ENCODE assay signal across 29 mouse cellular contexts in genomic region chr4:12246595-12246994, GRCm38 (mm10).
DNase-seq lines count a peak whose midpoint lies in the region; ATAC-seq and TF ChIP-seq lines count a peak whose summit lies in the region.
"Had no signal": no experiment of that assay in that cellular context is flagged by ENCODE, and none has a peak within 500 bp of the region (broad histone marks: within the 10 kb centered on the region; RNA-seq: fewer than 3 reads in every experiment).

No protein-coding gene starts in this region.

- peak; percentile 4 for DNase-seq in heart, adult 11 months
- DNase-seq in heart, embryonic 10.5 days (ENCODE audit: low spot score), result no peak
- DNase-seq in lung, postnatal 0 days (ENCODE audit: low spot score), result no peak
- DNase-seq in lung, postnatal 36 days, result no peak
- peak; percentile 5 for DNase-seq in MEL (ENCODE audit: low read depth, low spot score)
- no peak for DNase-seq in cerebellum, adult 9-11 months
- DNase-seq: adrenal gland, adult 8-10 months; B cell, adult 2 months; cerebellum, adult 11 months; cerebellum, postnatal 10 days; heart, postnatal 36 days; kidney, adult 11 months; layer of hippocampus, postnatal 36 days; left cerebral cortex, postnatal 4 days; lung, adult 2 months; lung, postnatal 14 days; right cerebral cortex, postnatal 4 days; thymus, adult 2 months had no signal

- H3K9me3 ChIP-seq in heart, embryonic 10.5 days, result no peaks in the 10 kb centered on the region
- no peaks in the 10 kb centered on the region for H3K9me3 ChIP-seq in lung, postnatal 0 days (ENCODE audit: low read length)
- no peaks in the 10 kb centered on the region for H3K9me3 ChIP-seq in MEL (replicated peaks; ENCODE audit: insufficient read depth, low read length)
- no peaks in the 10 kb centered on the region for H3K9me3 ChIP-seq in forebrain, embryonic 16.5 days (ENCODE audit: control insufficient read depth, low read length)
- H3K9me3 ChIP-seq: embryonic facial prominence, embryonic 13.5 days; forebrain, embryonic 10.5 days; forebrain, embryonic 15.5 days; G1E; hindbrain, embryonic 12.5 days had no signal

- H3K79me2 ChIP-seq in MEL (ENCODE audit: control insufficient read depth, insufficient read depth, low read length, poor library complexity), result no peaks in the 10 kb centered on the region

- no peak overlapping the region for H3K27ac ChIP-seq in heart, embryonic 10.5 days
- H3K27ac ChIP-seq in lung, postnatal 0 days (ENCODE audit: low read length), result no peak overlapping the region
- H3K27ac ChIP-seq in MEL (ENCODE audit: control insufficient read depth, low read depth, low read length), result no peak overlapping the region
- no peak overlapping the region for H3K27ac ChIP-seq in forebrain, embryonic 16.5 days (ENCODE audit: low read length)
- H3K27ac ChIP-seq: embryonic facial prominence, embryonic 13.5 days; forebrain, embryonic 10.5 days; forebrain, embryonic 15.5 days; hindbrain, embryonic 12.5 days; liver, embryonic 14.5 days had no signal

- no peak overlapping the region for H3K4me3 ChIP-seq in heart, embryonic 10.5 days
- H3K4me3 ChIP-seq in lung, postnatal 0 days (ENCODE audit: low read depth, low read length), result no peak overlapping the region
- no peak overlapping the region for H3K4me3 ChIP-seq in MEL (ENCODE audit: control insufficient read depth in 1 of 2, insufficient read depth in 1 of 2, low read depth in 2 of 2, low read length in 2 of 2)
- H3K4me3 ChIP-seq in forebrain, embryonic 16.5 days (replicated peaks; ENCODE audit: low read length), result no peak overlapping the region
- H3K4me3 ChIP-seq: embryonic facial prominence, embryonic 13.5 days; forebrain, embryonic 10.5 days; forebrain, embryonic 15.5 days; hindbrain, embryonic 12.5 days had no signal

- 69% methylated on average over 4 of the region's 4 CpGs for WGBS in heart, embryonic 10.5 days
- WGBS in lung, postnatal 0 days, result 68% methylated on average over 4 of the region's 4 CpGs
- WGBS in forebrain, embryonic 16.5 days, result 85% methylated on average over 4 of the region's 4 CpGs

- peak; percentile 16; the same call in 1 of the 2 replicates for TF ChIP-seq CTCF in lung, postnatal 0 days (IDR thresholded peaks at IDR 0.05)
- TF ChIP-seq CTCF in MEL (IDR thresholded peaks at IDR 0.05 in 2 of 3, conservative IDR thresholded peaks at IDR 0.05 in 1 of 3; ENCODE audit: control insufficient read depth in 1 of 3, insufficient read depth in 1 of 3, low read depth in 2 of 3, low read length in 3 of 3, poor library complexity in 1 of 3, severe bottlenecking in 1 of 3), result peak in 2 of 3 experiments; percentile 11 to 27; a peak in 2 of 6 replicates

- H3K4me2 ChIP-seq in lung, postnatal 0 days (replicated peaks; ENCODE audit: low read depth, low read length), result no peak overlapping the region
- no peak overlapping the region for H3K4me2 ChIP-seq in forebrain, embryonic 16.5 days (ENCODE audit: low read length)
- H3K4me2 ChIP-seq: embryonic facial prominence, embryonic 13.5 days; forebrain, embryonic 15.5 days; heart, embryonic 11.5 days; hindbrain, embryonic 12.5 days; midbrain, embryonic 11.5 days had no signal

- TF ChIP-seq EP300 in lung, postnatal 0 days (IDR thresholded peaks at IDR 0.05), result no peak
- no peak for TF ChIP-seq EP300 in MEL (IDR thresholded peaks at IDR 0.05; ENCODE audit: low read depth in 1 of 2, low read length in 2 of 2)

- H3K4me1 ChIP-seq in heart, embryonic 10.5 days, result no peaks in the 10 kb centered on the region
- H3K4me1 ChIP-seq in lung, postnatal 0 days (ENCODE audit: insufficient read depth, low read depth, low read length), result no peaks in the 10 kb centered on the region
- H3K4me1 ChIP-seq in MEL (ENCODE audit: control insufficient read depth in 1 of 2, insufficient read depth in 2 of 2, low read length in 2 of 2), result no peaks in the 10 kb centered on the region
- H3K4me1 ChIP-seq in forebrain, embryonic 16.5 days (replicated peaks; ENCODE audit: control insufficient read depth, insufficient read depth, low read length), result peaks cover 2% of the 10 kb centered on the region
- H3K4me1 ChIP-seq: embryonic facial prominence, embryonic 13.5 days; forebrain, embryonic 10.5 days had no signal

- no peaks in the 10 kb centered on the region for H3K27me3 ChIP-seq in heart, embryonic 10.5 days (ENCODE audit: insufficient read depth, poor library complexity, severe bottlenecking)
- no peaks in the 10 kb centered on the region for H3K27me3 ChIP-seq in lung, postnatal 0 days (replicated peaks; ENCODE audit: insufficient read depth, low read length)
- H3K27me3 ChIP-seq in MEL (ENCODE audit: control insufficient read depth in 1 of 2, insufficient read depth in 2 of 2, low read length in 2 of 2), result no peaks in the 10 kb centered on the region; a peak in 1 of 4 replicates
- H3K27me3 ChIP-seq in forebrain, embryonic 16.5 days (replicated peaks; ENCODE audit: control insufficient read depth, insufficient read depth, low read length), result no peaks in the 10 kb centered on the region
- H3K27me3 ChIP-seq: embryonic facial prominence, embryonic 13.5 days; forebrain, embryonic 15.5 days; hindbrain, embryonic 12.5 days had no signal

- no peak for ATAC-seq in lung, postnatal 0 days
- ATAC-seq in forebrain, embryonic 16.5 days, result no peak
- ATAC-seq: activated CD4-positive, CD25-positive, alpha-beta regulatory T cell, adult 4 months; forebrain, embryonic 15.5 days; midbrain, embryonic 16.5 days had no signal

- no peak for TF ChIP-seq POLR2A in MEL (IDR thresholded peaks at IDR 0.05; ENCODE audit: control insufficient read depth in 1 of 2, insufficient read depth in 1 of 2, low read depth in 1 of 2, low read length in 2 of 2, poor library complexity in 1 of 2)

- H3K9ac ChIP-seq in lung, postnatal 0 days (replicated peaks; ENCODE audit: low read depth), result no peak overlapping the region
- no peak overlapping the region for H3K9ac ChIP-seq in MEL (ENCODE audit: control insufficient read depth, low read depth, low read length, poor library complexity, severe bottlenecking)
- H3K9ac ChIP-seq in forebrain, embryonic 16.5 days (replicated peaks; ENCODE audit: low read depth, low read length), result no peak overlapping the region
- H3K9ac ChIP-seq: embryonic facial prominence, embryonic 13.5 days; forebrain, embryonic 15.5 days; hindbrain, embryonic 12.5 days; liver, embryonic 14.5 days had no signal

- H3K36me3 ChIP-seq in heart, embryonic 10.5 days, result no peaks in the 10 kb centered on the region
- H3K36me3 ChIP-seq in lung, postnatal 0 days (ENCODE audit: insufficient read depth, low read length), result no peaks in the 10 kb centered on the region
- no peaks in the 10 kb centered on the region for H3K36me3 ChIP-seq in MEL (ENCODE audit: control insufficient read depth in 1 of 2, insufficient read depth in 2 of 2, low read length in 2 of 2)
- no peaks in the 10 kb centered on the region for H3K36me3 ChIP-seq in forebrain, embryonic 16.5 days (ENCODE audit: control insufficient read depth, insufficient read depth)
- H3K36me3 ChIP-seq: embryonic facial prominence, embryonic 13.5 days; forebrain, embryonic 10.5 days; forebrain, embryonic 15.5 days; G1E; hindbrain, embryonic 12.5 days had no signal

- peak; percentile 19 for TF ChIP-seq RAD21 in MEL (IDR thresholded peaks at IDR 0.05; ENCODE audit: low read depth, low read length)

TF ChIP-seq in MEL, 35 proteins besides CTCF, POLR2A, EP300 and RAD21:
- TF ChIP-seq MYC (IDR thresholded peaks at IDR 0.05; ENCODE audit: low read depth, low read length) (no peak), TAL1 (IDR thresholded peaks at IDR 0.05; ENCODE audit: low read length) (no peak), TCF12 (IDR thresholded peaks at IDR 0.05; ENCODE audit: low read depth, low read length) (no peak), USF1 (IDR thresholded peaks at IDR 0.05; ENCODE audit: low read depth, low read length) (no peak), SMC3 (IDR thresholded peaks at IDR 0.05; ENCODE audit: low read depth, low read length) (peak; percentile 22; the same call in 1 of the 2 replicates), MXI1 (IDR thresholded peaks at IDR 0.05; ENCODE audit: low read depth, low read length) (no peak)
TF ChIP-seq in MEL: peak in this region for 1.

Comparison
In these comparisons a context has a peak if more than half of its experiments do, and no peak if none do; other contexts are left out.
1. DNase-seq: peak in heart, adult 11 months (single experiment) and MEL (single experiment); none in heart, embryonic 10.5 days (single experiment), lung, postnatal 0 days (single experiment), lung, postnatal 36 days (single experiment) and cerebellum, adult 9-11 months (single experiment).